In genomic region chr16:31016169-31016568, GRCm38 (mm10) we compare ENCODE assay signal across 8 mouse cellular contexts.
A peak's percentile ranks its signal among the peaks of the same experiment; 100 is the strongest.
DNase-seq lines count a peak whose midpoint lies in the region; ATAC-seq and TF ChIP-seq lines count a peak whose summit lies in the region.

No protein-coding gene starts in this region.

- H3K4me1 ChIP-seq in midbrain, postnatal 0 days (ENCODE audit: insufficient read depth, low read length): no peaks in the 10 kb centered on the region; the same call in 1 of the 2 replicates
- H3K4me1 ChIP-seq in midbrain, embryonic 13.5 days (replicated peaks): 0 out of 2 replicates have a peak, but pooled peaks cover 7% of the 10 kb centered on the region
- no peaks in the 10 kb centered on the region for H3K4me1 ChIP-seq in midbrain, embryonic 14.5 days (ENCODE audit: control insufficient read depth, insufficient read depth, low read length)
- no peaks in the 10 kb centered on the region for H3K4me1 ChIP-seq in intestine, embryonic 15.5 days (replicated peaks)

- H3K4me3 ChIP-seq in midbrain, postnatal 0 days (ENCODE audit: low read depth, low read length): no peak overlapping the region
- H3K4me3 ChIP-seq in midbrain, embryonic 13.5 days (replicated peaks): no peak overlapping the region
- no peak overlapping the region for H3K4me3 ChIP-seq in midbrain, embryonic 14.5 days (replicated peaks; ENCODE audit: low read depth, low read length)
- no peak overlapping the region for H3K4me3 ChIP-seq in intestine, embryonic 15.5 days (replicated peaks)

- H3K4me2 ChIP-seq in midbrain, postnatal 0 days (ENCODE audit: low read depth, low read length, poor library complexity, severe bottlenecking): no peak overlapping the region
- no peak overlapping the region for H3K4me2 ChIP-seq in midbrain, embryonic 13.5 days (replicated peaks)
- H3K4me2 ChIP-seq in midbrain, embryonic 14.5 days (ENCODE audit: low read length): no peak overlapping the region
- no peak overlapping the region for H3K4me2 ChIP-seq in intestine, embryonic 15.5 days (replicated peaks)

- DNase-seq in cerebellum, postnatal 10 days: peak; percentile 60 to 61
- no peak for DNase-seq in cerebellum, adult 18-20 months
- no peak for DNase-seq in midbrain, postnatal 0 days (ENCODE audit: low spot score)
- DNase-seq in gastrocnemius, postnatal 10 days: peak; percentile 58
- DNase-seq in thymus, postnatal 14 days: peak; percentile 59
- DNase-seq in midbrain, embryonic 14.5 days: no peak

- H3K27me3 ChIP-seq in midbrain, postnatal 0 days (ENCODE audit: insufficient read depth, low read length): no peaks in the 10 kb centered on the region
- H3K27me3 ChIP-seq in midbrain, embryonic 13.5 days: no peaks in the 10 kb centered on the region
- no peaks in the 10 kb centered on the region for H3K27me3 ChIP-seq in midbrain, embryonic 14.5 days (ENCODE audit: control insufficient read depth, insufficient read depth, low read length)
- H3K27me3 ChIP-seq in intestine, embryonic 15.5 days (replicated peaks): no peaks in the 10 kb centered on the region

- no peak overlapping the region for H3K27ac ChIP-seq in midbrain, postnatal 0 days (ENCODE audit: low read depth, low read length)
- H3K27ac ChIP-seq in midbrain, embryonic 13.5 days: no peak overlapping the region
- no peak overlapping the region for H3K27ac ChIP-seq in midbrain, embryonic 14.5 days (replicated peaks; ENCODE audit: low read depth, low read length)
- H3K27ac ChIP-seq in intestine, embryonic 15.5 days: no peak overlapping the region

- H3K9ac ChIP-seq in midbrain, postnatal 0 days (replicated peaks; ENCODE audit: low read length, poor library complexity, severe bottlenecking): no peak overlapping the region
- H3K9ac ChIP-seq in midbrain, embryonic 13.5 days (replicated peaks): no peak overlapping the region
- no peak overlapping the region for H3K9ac ChIP-seq in midbrain, embryonic 14.5 days (replicated peaks; ENCODE audit: low read length)
- no peak overlapping the region for H3K9ac ChIP-seq in intestine, embryonic 15.5 days

- WGBS in midbrain, postnatal 0 days: 75% methylated on average over 8 of the region's 8 CpGs
- 77% methylated on average over 8 of the region's 8 CpGs for WGBS in midbrain, embryonic 13.5 days
- 75% methylated on average over 8 of the region's 8 CpGs for WGBS in midbrain, embryonic 14.5 days
- WGBS in intestine, embryonic 15.5 days: 74% methylated on average over 8 of the region's 8 CpGs

- TF ChIP-seq CTCF in midbrain, postnatal 0 days (IDR thresholded peaks at IDR 0.05): peak; percentile 25; the same call in 1 of the 2 replicates

- no peaks in the 10 kb centered on the region for H3K9me3 ChIP-seq in midbrain, postnatal 0 days (ENCODE audit: low read length)
- H3K9me3 ChIP-seq in midbrain, embryonic 13.5 days: no peaks in the 10 kb centered on the region
- no peaks in the 10 kb centered on the region for H3K9me3 ChIP-seq in midbrain, embryonic 14.5 days (ENCODE audit: control insufficient read depth, low read length)
- H3K9me3 ChIP-seq in intestine, embryonic 15.5 days: no peaks in the 10 kb centered on the region

- H3K36me3 ChIP-seq in midbrain, postnatal 0 days (ENCODE audit: insufficient read depth, low read length): no peaks in the 10 kb centered on the region
- H3K36me3 ChIP-seq in midbrain, embryonic 13.5 days: no peaks in the 10 kb centered on the region
- H3K36me3 ChIP-seq in midbrain, embryonic 14.5 days (ENCODE audit: control insufficient read depth, insufficient read depth, low read length): no peaks in the 10 kb centered on the region
- H3K36me3 ChIP-seq in intestine, embryonic 15.5 days: no peaks in the 10 kb centered on the region

- ATAC-seq in midbrain, postnatal 0 days (ENCODE audit: low FRiP score): no peak
- no peak for ATAC-seq in midbrain, embryonic 13.5 days
- no peak for ATAC-seq in midbrain, embryonic 14.5 days (ENCODE audit: low FRiP score, low TSS enrichment)
- no peak for ATAC-seq in intestine, embryonic 15.5 days

Comparison
In these comparisons a context has a peak if more than half of its experiments do, and no peak if none do; other contexts are left out.
1. DNase-seq: peak in cerebellum, postnatal 10 days (2 of 2), gastrocnemius, postnatal 10 days (single experiment) and thymus, postnatal 14 days (single experiment); none in cerebellum, adult 18-20 months (0 of 2), midbrain, postnatal 0 days (single experiment) and midbrain, embryonic 14.5 days (single experiment).